In genomic region chr2:29868949-29869645, GRCm38 (mm10) we compare ENCODE assay signal across 8 mouse cellular contexts. TPM values are rescaled to one million over a fixed set of nuclear protein-coding genes. Genes with fewer than 3 reads are reported as not detected.
A peak's percentile ranks its signal among the peaks of the same experiment; 100 is the strongest.
DNase-seq lines count a peak whose midpoint lies in the region; ATAC-seq and TF ChIP-seq lines count a peak whose summit lies in the region.

Cercam (plus strand) TSS chr2:29869164.

- TF ChIP-seq POLR2A in liver, adult 2 months (IDR thresholded peaks at IDR 0.05; ENCODE audit: extremely low read depth, insufficient read depth, low read length): no peak

- peaks cover 14% of the 10 kb centered on the region for H3K27me3 ChIP-seq in heart, embryonic 13.5 days (replicated peaks)
- no peaks in the 10 kb centered on the region for H3K27me3 ChIP-seq in kidney, postnatal 0 days (ENCODE audit: insufficient read depth, low read length)
- no peaks in the 10 kb centered on the region for H3K27me3 ChIP-seq in liver, adult 2 months (ENCODE audit: control insufficient read depth, insufficient read depth, low read length)

- peak; percentile 93 for TF ChIP-seq CTCF in kidney, postnatal 0 days (IDR thresholded peaks at IDR 0.05; ENCODE audit: low read depth)
- peak; percentile 94 for TF ChIP-seq CTCF in liver, adult 2 months (IDR thresholded peaks at IDR 0.05; ENCODE audit: low read depth, low read length)

- under 1% methylated on average over 43 of the region's 44 CpGs for WGBS in heart, embryonic 13.5 days
- under 1% methylated on average over 44 of the region's 44 CpGs for WGBS in kidney, postnatal 0 days
- WGBS in liver, adult 2 months: under 1% methylated on average over 44 of the region's 44 CpGs

- H3K4me3 ChIP-seq in heart, embryonic 13.5 days: peak within 1 kb of the TSS; percentile 68
- peak within 1 kb of the TSS; percentile 39 for H3K4me3 ChIP-seq in kidney, postnatal 0 days (replicated peaks; ENCODE audit: low read depth, low read length)
- peak within 1 kb of the TSS; percentile 62 for H3K4me3 ChIP-seq in liver, adult 2 months (ENCODE audit: insufficient read depth, low read depth, low read length)

- H3K4me1 ChIP-seq in heart, embryonic 13.5 days: peaks cover 22% of the 10 kb centered on the region
- H3K4me1 ChIP-seq in kidney, postnatal 0 days (replicated peaks; ENCODE audit: insufficient read depth, low read length): 0 out of 2 replicates have a peak, but pooled peaks cover 4% of the 10 kb centered on the region
- H3K4me1 ChIP-seq in liver, adult 2 months (ENCODE audit: control insufficient read depth, insufficient read depth, low read length): peaks cover 2% of the 10 kb centered on the region; the same call in 1 of the 2 replicates

- ATAC-seq in heart, embryonic 13.5 days (ENCODE audit: extremely low read depth, insufficient number of reproducible peaks, low FRiP score, low TSS enrichment): peak; percentile 88
- peak; percentile 81 for ATAC-seq in kidney, postnatal 0 days (replicated peaks; ENCODE audit: low FRiP score, low read depth)
- ATAC-seq in monocyte, adult 5-6 weeks (replicated peaks; ENCODE audit: insufficient number of reproducible peaks, low FRiP score, low TSS enrichment, poor library complexity, severe bottlenecking): peak; percentile 95

- no peaks in the 10 kb centered on the region for H3K36me3 ChIP-seq in heart, embryonic 13.5 days
- H3K36me3 ChIP-seq in kidney, postnatal 0 days (ENCODE audit: insufficient read depth, low read length): no peaks in the 10 kb centered on the region
- H3K36me3 ChIP-seq in liver, adult 2 months (ENCODE audit: control insufficient read depth, insufficient read depth, low read length): no peaks in the 10 kb centered on the region

- peak within 1 kb of the TSS; percentile 80 for H3K27ac ChIP-seq in heart, embryonic 13.5 days (replicated peaks)
- H3K27ac ChIP-seq in kidney, postnatal 0 days: peak within 1 kb of the TSS; percentile 72; the same call in 1 of the 2 replicates
- no peak within 1 kb of the TSS for H3K27ac ChIP-seq in liver, adult 2 months (replicated peaks; ENCODE audit: insufficient read depth, low read depth, low read length)

- H3K79me2 ChIP-seq in liver, adult 2 months (ENCODE audit: control insufficient read depth, insufficient read depth, low read length): no peaks in the 10 kb centered on the region

- DNase-seq in CD8-positive naive resting alpha-beta T cell, adult 2 months (ENCODE audit: low read depth in 2 of 2, low spot score in 2 of 2): peak; percentile 74 to 80
- DNase-seq in c-Kit-negative CD71-positive TER-119-positive erythroid progenitor cells, embryonic 14.5 days (ENCODE audit: low read depth, low spot score): peak; percentile 85
- peak; percentile 72 for DNase-seq in fibroblast of lung, adult 2 months (ENCODE audit: low read depth)
- peak; percentile 93 for DNase-seq in kidney, postnatal 0 days (ENCODE audit: low spot score)
- DNase-seq in liver, adult 2 months (ENCODE audit: extremely low read depth, low read depth, low spot score): peak; percentile 34
- DNase-seq in spleen, postnatal 4 days (ENCODE audit: low spot score in 2 of 2): peak; percentile 88 to 95

- H3K4me2 ChIP-seq in heart, embryonic 13.5 days: peak within 1 kb of the TSS; percentile 98
- H3K4me2 ChIP-seq in kidney, postnatal 0 days (ENCODE audit: low read length): peak within 1 kb of the TSS; percentile 76

- H3K9ac ChIP-seq in heart, embryonic 13.5 days: peak within 1 kb of the TSS; percentile 88
- peak within 1 kb of the TSS; percentile 58 for H3K9ac ChIP-seq in kidney, postnatal 0 days (ENCODE audit: low read depth, low read length)
- H3K9ac ChIP-seq in liver, adult 2 months (ENCODE audit: low read depth, low read length): peak within 1 kb of the TSS; percentile 35

- no peaks in the 10 kb centered on the region for H3K9me3 ChIP-seq in heart, embryonic 13.5 days
- H3K9me3 ChIP-seq in kidney, postnatal 0 days (replicated peaks; ENCODE audit: low read length): no peaks in the 10 kb centered on the region

RNA-seq across cellular contexts. Expression of gene Cercam, which starts in this region (rescaled TPM):
- 19.6 and 21.5 TPM in 2 replicates for polyA plus RNA-seq in heart, embryonic 13.5 days (2015; fragmentation: Nextera tagmentation; extraction: Ambion mirVana)
- 10.2 and 10.3 TPM in 2 replicates for polyA plus RNA-seq in kidney, postnatal 0 days (2015; fragmentation: Nextera tagmentation; extraction: Ambion mirVana)
- total RNA-seq in liver, adult 2 months (2014; rRNA removed): 0.18 and 0.34 TPM in 2 replicates
- polyA plus RNA-seq in liver, adult 2 months (2012; rRNA removed): 0.31 and 0.54 TPM in 2 replicates
- 1.2 to 9.8 TPM (median 3.1 TPM) in 3 replicates for total RNA-seq in monocyte, adult 5-6 weeks (2017)

Comparison
In these comparisons a context has a peak if more than half of its experiments do, and no peak if none do; other contexts are left out.
1. Peak in DNase-seq, H3K4me3 ChIP-seq and H3K9ac ChIP-seq in liver, adult 2 months; RNA of the gene not detected or under 1 TPM.
2. DNase-seq: peak in every context shown above with its lines; median percentile 93 in kidney, postnatal 0 days; 92 in spleen, postnatal 4 days; 85 in c-Kit-negative CD71-positive TER-119-positive erythroid progenitor cells, embryonic 14.5 days; 77 in CD8-positive naive resting alpha-beta T cell, adult 2 months; 72 in fibroblast of lung, adult 2 months; 34 in liver, adult 2 months.
3. H3K9ac ChIP-seq: peak in every context shown above with its lines; median percentile 88 in heart, embryonic 13.5 days; 58 in kidney, postnatal 0 days; 35 in liver, adult 2 months.